Mouse (Mus musculus) embryo, embryonic 9.5 days (tissue): ENCODE measurements around the gene Hoxa3.

Experiments used
- DNase-seq: peaks from one replicate; pipeline ENCODE4 v3.0.0-alpha.2; 2017; ENCODE audit errors: extremely low spot score

Hoxa3 gene

GRCm38 (mm10) chr6:52213119-52213986 lies at the start of gene Hoxa3, which contains the start of gene Gm28308:
Hoxa3 (minus strand) TSS chr6:52213336.
Gm28308 (minus strand) TSS chr6:52213339.
- peak; percentile 65 for DNase-seq

GRCm38 (mm10) chr6:52262463-52263320 lies 49.6 kb upstream of the Hoxa3 start:
- peak; percentile 48 for DNase-seq

DNA sequence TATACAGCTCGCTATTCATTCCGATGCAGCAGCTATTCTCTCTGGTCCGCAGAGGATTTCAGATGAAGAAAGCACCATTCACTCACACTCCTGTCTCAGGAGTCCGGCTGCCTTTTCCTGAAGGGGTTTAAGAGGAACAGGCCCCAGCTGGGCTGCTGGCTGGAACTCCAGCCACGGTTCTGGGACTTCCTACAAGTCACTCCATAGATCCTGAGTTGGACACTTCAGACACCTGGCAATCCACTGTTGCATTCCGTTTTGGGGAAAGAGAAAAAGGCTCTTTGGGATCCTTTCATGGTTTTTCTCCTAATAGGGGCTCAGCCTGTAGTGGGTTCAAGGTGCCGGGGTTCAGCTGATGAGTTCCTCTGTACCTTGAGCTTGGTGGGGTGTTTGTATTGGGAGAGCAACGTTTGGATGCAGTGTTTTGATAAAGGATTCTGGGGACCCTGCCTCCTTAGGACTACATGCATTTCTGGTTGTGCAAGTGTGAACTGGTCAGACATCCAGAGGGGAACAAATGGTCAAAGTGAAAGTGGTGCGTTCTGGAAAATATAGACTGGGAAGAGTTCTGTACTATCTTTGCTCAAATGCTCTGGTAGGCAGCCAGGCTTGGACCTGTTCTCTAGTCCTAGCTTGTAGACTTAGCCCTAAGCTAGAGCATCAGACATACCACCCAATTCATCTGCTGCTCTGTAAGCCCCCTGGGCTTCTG lies 48.8 kb upstream of the Hoxa3 start:
- DNase-seq, result peak; percentile 35

DNA sequence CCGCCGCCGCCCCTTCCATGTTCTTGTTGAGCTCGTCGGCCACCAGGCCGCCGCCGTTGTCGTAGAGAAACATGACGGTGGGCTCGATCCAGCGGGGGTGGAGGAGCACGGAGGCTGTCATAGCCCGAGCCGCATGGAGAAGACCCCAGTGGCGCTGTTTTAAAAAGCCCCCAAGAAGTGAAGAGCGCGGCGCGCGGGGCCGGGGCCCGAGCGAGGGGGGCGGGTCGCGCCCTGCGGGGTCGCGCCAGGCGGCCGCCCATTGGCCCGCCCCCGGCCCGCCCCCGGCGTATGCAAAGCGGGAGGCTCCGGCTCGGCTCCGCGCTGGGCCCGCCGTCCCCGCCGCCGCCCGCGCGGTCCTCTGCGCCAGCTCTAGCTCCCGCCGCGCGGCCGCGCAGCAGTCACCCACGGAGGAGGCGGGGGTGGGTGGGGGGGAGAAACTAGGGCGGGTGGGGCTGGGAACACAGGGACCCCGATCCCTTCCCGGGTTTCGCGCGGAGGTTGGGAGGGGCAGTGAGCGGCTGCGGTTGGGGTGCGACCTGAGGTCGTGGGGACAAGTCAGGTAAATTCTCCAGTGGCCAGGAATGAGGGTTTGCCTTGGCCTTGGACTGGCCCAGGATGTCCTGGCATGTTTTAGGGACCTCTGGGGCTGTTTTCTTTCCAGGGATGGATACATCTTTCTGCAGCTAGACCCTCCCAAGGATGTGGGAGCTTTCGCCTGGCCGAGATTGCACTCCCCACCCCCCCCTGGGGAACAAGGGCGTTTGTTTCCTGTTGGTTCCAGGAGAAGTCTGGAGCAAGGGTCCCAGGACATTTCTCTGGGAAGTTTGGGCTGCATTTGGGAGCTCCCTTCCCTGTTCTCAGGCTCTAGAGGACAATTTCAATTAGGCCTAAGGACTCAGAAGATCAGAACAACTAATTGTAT lies 47.8 kb upstream of the Hoxa3 start, which contains the start of gene Hoxa13:
Hoxa13 (minus strand) TSS at position 227 of the 922 bp plus-strand sequence.
- peak; percentile 59 for DNase-seq

- peak; percentile 55 for DNase-seq
These were observed 46.7 kb upstream of the Hoxa3 start for GRCm38 (mm10) chr6:52259811-52260261.

DNA sequence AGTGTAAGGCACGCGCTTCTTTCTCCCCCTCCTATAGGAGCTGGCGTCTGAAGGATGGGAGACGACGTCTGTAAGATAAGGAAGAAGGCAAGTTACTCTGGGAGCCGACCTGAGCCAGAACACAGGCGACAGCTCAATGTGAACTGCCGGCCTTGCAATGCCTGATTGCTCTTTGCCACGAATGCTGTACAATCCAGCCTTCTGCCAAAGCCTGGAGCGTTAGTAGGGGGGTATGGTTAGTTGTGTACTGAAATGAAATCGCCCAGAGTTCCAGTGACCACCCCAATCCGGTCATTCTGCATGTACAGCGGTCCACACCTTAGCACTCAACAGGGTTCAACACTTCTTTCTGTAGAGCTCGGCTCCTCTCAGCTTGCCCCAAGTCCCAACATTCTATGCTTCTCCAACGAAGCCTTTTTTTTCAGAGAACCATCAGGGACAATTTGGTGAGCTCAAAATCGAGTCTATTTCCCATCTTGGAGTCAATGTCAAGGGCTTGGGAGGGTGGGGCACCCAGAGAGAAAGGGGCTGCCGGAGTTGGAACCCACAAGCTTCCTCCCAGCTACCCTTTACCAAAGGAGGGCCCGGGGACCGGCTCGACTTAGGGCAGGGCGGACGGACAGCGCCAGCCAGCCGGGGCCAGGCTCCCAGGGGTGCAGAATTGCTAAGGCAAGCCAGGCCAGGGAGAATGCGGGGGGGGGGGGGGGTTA lies 46.1 kb upstream of the Hoxa3 start:
- DNase-seq, result no peak

DNA sequence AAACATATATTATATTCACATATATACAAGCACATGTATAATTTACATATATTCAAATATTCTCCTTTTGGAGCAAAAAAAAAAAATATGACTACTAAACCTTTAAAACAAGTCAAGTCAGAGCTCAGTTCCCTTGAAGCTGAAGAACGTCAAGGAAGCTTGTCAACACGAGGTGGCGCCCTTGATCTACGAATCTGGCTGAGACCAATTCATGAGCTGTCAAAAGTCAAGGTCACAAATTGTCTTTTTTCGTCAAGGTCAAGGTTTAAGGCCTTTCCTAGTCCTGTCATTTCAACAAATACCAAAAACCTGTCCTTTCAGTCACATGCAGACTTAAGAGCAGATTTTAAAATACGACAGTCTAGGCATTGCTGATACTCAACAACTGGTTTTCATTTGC lies 43.8 kb upstream of the Hoxa3 start:
- peak; percentile 80 for DNase-seq

GRCm38 (mm10) chr6:52253511-52254500 lies 40.7 kb upstream of the Hoxa3 start:
- no peak for DNase-seq

GRCm38 (mm10) chr6:52252775-52253376 lies 39.7 kb upstream of the Hoxa3 start:
- DNase-seq, result no peak

DNA sequence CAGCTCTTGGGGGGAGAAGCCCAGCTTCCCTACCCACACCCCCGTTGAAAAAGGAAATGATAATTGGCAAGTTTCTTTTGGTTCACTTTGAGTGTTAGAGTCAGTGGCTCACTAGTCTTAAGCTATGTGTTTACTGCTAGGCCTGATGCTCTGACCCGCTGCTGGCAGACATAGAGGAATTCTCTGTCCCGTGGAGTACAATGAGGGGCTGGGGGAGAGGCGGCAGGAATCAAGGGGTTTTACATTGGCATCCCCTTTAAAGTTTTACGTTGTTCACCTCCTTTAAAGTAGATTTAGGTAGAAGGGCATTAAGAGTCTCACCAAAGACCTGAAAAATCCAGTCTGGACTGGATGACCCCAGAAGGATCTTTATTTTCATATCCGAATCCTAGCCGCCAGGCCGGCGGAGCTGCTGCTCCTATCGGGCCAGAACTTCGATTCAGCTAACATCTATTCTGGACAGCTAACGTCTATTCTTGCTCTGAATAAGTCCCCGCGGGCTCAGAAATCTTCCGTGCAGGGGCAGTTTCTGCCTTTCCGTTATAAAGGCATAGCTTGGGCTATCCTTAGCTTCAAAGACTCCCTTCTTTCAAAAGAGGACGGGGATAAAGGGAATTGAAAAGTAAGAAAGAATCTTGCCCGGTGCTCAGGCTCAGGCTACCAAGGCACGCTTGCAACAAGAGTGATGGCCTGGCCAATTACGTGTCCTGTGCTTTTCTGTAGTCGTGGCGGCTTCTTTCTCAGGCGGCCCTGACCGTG lies 39.1 kb upstream of the Hoxa3 start:
- DNase-seq, result no peak

DNA sequence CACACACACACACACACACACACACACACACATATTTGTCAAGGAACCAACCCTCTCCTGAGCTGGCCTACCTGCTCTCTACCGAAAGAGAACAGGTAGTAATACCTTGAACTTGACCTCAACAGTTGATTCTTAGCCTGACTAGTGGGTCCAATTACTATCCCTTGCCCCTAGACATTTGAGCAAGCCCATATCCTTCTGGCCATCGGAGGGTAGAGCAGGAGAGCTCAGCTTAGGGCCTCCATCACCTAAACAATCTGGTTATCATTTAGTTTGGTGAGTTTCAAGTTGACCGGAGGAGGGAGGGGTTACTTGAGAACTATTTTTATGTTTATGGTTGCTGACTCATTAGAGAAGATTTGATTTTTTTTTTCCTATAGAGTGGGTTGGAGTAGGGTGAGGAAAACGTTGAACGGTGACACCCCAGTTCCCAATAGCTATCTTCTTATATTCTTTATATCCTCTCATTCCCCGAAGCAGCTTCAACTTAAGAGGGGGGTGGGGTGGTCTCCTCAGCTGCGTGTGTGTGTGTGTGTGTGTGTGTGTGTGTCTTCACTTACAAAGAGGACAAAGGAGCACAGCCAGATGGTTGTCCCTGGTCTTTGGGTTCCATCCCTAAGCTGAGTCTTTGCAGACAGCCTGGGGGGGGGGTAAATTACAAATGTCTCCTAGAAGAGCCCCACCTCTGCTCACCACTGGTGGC lies 38.2 kb upstream of the Hoxa3 start:
- no peak for DNase-seq

- no peak for DNase-seq
These were observed 36.7 kb upstream of the Hoxa3 start for GRCm38 (mm10) chr6:52249826-52250225.

- DNase-seq, result no peak
These were observed 36.2 kb upstream of the Hoxa3 start for GRCm38 (mm10) chr6:52249415-52249738.

- no peak for DNase-seq
These were observed 35.7 kb upstream of the Hoxa3 start for GRCm38 (mm10) chr6:52248638-52249414.

GRCm38 (mm10) chr6:52247766-52248637 lies 34.9 kb upstream of the Hoxa3 start:
- DNase-seq, result no peak
